Mouse (Mus musculus): ENCODE data around the gene Cacnb4.

DNA sequence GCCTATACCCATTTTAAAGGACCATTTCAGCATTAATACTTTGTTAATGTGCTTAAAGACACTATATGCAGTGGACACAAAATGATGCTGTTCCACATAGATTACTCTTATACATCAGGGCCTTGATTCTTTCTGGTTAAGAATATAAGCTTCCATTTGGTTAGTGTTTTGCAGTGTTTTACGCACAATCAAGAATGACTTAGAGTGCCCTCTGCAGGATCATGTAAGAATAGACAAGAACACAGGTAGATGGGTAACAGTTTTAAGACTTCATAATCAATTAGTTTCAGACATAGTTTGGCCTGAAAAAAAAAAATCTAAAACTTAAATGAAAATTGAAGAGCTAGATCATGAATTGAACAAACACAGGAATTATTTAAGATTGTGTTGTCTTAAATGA lies 270.2 kb downstream of the Cacnb4 start:
- TF ChIP-seq CTCF (IDR thresholded peaks at IDR 0.05; ENCODE audit: extremely low read depth, insufficient read depth, insufficient read length, insufficient replicate concordance) (no peak), POLR2A (IDR thresholded peaks at IDR 0.05; ENCODE audit: low read depth, low read length) (no peak)
